Mouse (Mus musculus): ENCODE results near the gene Zmynd8.

DNA sequence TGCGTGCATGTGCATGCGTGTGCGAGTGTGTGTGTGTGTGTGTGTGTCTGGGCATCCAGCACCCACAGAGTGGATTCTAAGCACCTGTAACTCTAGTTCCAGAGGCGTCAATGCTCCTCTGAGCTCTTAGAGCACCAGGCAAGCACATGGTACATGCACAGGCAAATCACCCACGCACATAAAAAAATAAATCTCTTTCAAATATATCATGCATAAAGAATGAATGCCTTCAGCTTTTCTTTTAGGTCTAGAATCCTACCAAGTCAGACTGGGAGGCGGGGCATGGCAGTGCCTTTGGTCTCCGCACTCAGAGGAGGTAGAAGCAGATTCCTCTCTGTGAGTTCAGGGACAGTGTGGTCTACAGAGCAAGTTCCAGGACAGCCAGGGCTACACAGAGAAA lies 58.0 kb downstream of the Zmynd8 start:
- TF ChIP-seq CTCF (IDR thresholded peaks at IDR 0.05; ENCODE audit: control insufficient read depth, insufficient read depth, low read length) (no peak), POLR2A (IDR thresholded peaks at IDR 0.05; ENCODE audit: borderline replicate concordance, control insufficient read depth, low read depth, low read length) (no peak)

Measured in bone marrow, adult 2 months (tissue).